Mouse (Mus musculus): ENCODE measurements around the gene Cx3cr1. TPM values are rescaled to one million over a fixed set of nuclear protein-coding genes. Genes with fewer than 3 reads are reported as not detected.
"Not testable (repeated sequence)": the region's sequence is repeated elsewhere in the genome, so short reads cannot be mapped to it uniquely, and the experiment has no call there.

The Cx3cr1 gene
- total RNA-seq, 1 experiment from 2014 or later = 3.4 TPM

GRCm38 (mm10) chr9:120013251-120013820 is 56.3 kb downstream of the Cx3cr1 start:
- no peak for ATAC-seq (replicated peaks in 1 of 2; ENCODE audit: insufficient read depth in 1 of 2, low FRiP score in 2 of 2, low TSS enrichment in 1 of 2, low read depth in 1 of 2, poor library complexity in 2 of 2, severe bottlenecking in 2 of 2)

GRCm38 (mm10) chr9:120012781-120013180 is 56.9 kb downstream of the Cx3cr1 start:
- no peak for ATAC-seq (replicated peaks in 1 of 2; ENCODE audit: insufficient read depth in 1 of 2, low FRiP score in 2 of 2, low TSS enrichment in 1 of 2, low read depth in 1 of 2, poor library complexity in 2 of 2, severe bottlenecking in 2 of 2)

DNA sequence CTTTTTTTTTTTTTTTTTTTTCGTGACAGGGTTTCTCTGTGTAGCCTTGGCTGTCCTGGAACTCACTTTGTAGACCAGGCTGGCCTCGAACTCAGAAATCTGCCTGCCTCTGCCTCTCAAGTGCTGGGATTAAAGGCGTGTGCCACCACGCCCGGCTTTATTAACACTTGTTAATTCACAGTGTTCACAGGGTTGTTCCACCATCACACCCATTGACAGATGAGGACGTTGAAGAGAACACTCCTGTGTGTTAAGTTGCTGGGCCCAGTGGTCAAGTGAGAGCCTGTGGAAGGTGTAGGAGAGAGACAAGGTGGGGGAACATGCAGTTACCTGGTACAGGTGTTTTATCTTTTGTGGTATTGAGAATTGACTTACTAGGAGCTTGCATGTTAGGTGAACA is 57.5 kb downstream of the Cx3cr1 start:
- not testable (repeated sequence) for ATAC-seq (replicated peaks in 1 of 2; ENCODE audit: insufficient read depth in 1 of 2, low FRiP score in 2 of 2, low TSS enrichment in 1 of 2, low read depth in 1 of 2, poor library complexity in 2 of 2, severe bottlenecking in 2 of 2)

GRCm38 (mm10) chr9:120011533-120011932 is 58.1 kb downstream of the Cx3cr1 start:
- peak; percentile 38 to 43; a peak in 2 of 4 replicates for ATAC-seq (replicated peaks in 1 of 2; ENCODE audit: insufficient read depth in 1 of 2, low FRiP score in 2 of 2, low TSS enrichment in 1 of 2, low read depth in 1 of 2, poor library complexity in 2 of 2, severe bottlenecking in 2 of 2)

DNA sequence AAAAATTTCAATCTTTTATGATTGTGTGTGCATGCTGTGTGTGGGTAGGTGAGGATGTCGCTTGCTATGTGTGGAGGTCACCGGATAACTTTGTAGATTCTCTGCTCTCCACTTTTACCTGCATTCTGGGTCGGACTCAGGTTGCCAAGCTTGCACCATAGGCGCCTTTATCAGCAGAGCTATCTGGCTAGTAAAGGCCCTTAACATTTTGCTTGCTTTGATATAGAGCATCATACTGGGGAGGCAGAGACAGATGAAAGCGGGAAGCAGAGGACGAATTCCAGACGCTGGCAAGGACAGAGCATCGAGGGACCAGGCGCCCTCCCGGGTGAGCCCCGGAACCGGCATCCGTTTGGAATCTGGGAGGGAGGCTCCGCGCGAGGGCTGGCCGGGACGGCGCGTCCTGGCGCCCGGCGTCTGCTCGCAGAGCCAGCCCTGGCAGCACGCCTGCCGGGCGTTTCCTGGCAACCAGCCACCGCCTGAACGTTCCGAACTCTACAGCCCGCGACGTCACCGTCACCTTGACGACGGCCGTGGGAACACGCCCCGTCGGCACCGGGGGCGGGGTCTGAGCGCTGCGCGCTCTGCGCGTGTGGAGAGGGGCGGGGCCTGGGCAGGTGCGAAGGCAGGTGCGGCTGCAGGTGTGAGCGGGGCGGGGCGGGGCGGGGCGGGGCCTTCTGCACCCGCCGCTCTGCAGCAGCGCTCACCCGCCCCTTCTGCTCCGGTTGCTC is 58.7 kb downstream of the Cx3cr1 start:
- peak; percentile 79 to 92 for ATAC-seq (replicated peaks in 1 of 2; ENCODE audit: insufficient read depth in 1 of 2, low FRiP score in 2 of 2, low TSS enrichment in 1 of 2, low read depth in 1 of 2, poor library complexity in 2 of 2, severe bottlenecking in 2 of 2)

GRCm38 (mm10) chr9:120009871-120010270 is 59.8 kb downstream of the Cx3cr1 start:
- ATAC-seq (replicated peaks in 1 of 2; ENCODE audit: insufficient read depth in 1 of 2, low FRiP score in 2 of 2, low TSS enrichment in 1 of 2, low read depth in 1 of 2, poor library complexity in 2 of 2, severe bottlenecking in 2 of 2) = no peak

DNA sequence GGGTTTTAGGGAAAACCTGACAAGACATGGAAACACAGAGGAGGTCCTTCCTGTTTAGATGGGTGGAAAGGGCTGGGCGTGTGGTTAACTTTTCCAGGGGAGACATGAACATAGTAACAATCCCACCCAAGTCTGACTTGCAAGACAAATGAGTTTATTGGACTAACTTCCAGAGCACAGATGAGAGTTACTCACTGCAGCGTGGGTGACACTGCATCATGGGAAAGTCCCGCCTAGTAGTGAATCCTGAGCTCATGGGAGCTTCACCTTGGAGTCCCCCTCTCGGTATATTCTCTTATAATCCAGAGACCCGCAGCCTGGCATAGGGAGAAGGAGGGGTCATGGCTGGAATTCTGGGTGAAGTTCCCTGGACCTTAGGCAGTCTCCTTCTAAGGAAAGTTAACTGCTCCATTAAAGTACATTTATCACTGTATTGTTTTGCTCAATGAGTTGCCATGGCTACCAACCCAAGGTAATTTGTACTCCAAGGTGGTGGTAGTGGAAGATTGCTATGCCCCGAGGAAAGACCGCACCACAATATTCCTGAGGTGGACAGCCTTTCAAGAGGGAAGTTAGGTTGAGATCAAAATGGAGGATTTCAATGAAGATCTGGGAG is 60.3 kb downstream of the Cx3cr1 start:
- ATAC-seq (replicated peaks in 1 of 2; ENCODE audit: insufficient read depth in 1 of 2, low FRiP score in 2 of 2, low TSS enrichment in 1 of 2, low read depth in 1 of 2, poor library complexity in 2 of 2, severe bottlenecking in 2 of 2) = no peak

GRCm38 (mm10) chr9:120007833-120008232 is 61.8 kb downstream of the Cx3cr1 start:
- no peak for ATAC-seq (replicated peaks in 1 of 2; ENCODE audit: insufficient read depth in 1 of 2, low FRiP score in 2 of 2, low TSS enrichment in 1 of 2, low read depth in 1 of 2, poor library complexity in 2 of 2, severe bottlenecking in 2 of 2)

DNA sequence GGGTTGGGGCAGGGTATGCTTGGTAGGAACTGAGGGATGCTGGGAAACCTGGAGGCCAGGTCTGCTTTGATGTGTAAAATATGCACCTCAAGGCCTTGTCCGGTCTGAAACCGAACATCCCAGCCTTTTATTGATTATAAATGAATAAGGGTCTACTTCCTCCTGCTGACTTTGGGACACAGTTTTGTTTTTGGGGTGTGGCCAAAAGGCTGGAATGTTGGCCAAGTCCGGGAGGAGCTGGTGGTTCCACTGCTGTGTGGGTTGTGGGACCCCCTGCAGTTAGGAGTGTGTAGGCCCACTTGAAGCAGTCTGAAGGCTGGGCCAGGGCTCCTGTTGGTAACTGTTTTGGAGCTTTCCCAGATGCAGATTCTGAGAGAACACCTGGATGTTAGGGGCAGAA is 63.7 kb downstream of the Cx3cr1 start:
- no peak for ATAC-seq (replicated peaks in 1 of 2; ENCODE audit: insufficient read depth in 1 of 2, low FRiP score in 2 of 2, low TSS enrichment in 1 of 2, low read depth in 1 of 2, poor library complexity in 2 of 2, severe bottlenecking in 2 of 2)

- no peak for ATAC-seq (replicated peaks in 1 of 2; ENCODE audit: insufficient read depth in 1 of 2, low FRiP score in 2 of 2, low TSS enrichment in 1 of 2, low read depth in 1 of 2, poor library complexity in 2 of 2, severe bottlenecking in 2 of 2)
Observed at GRCm38 (mm10) chr9:120002893-120003292, 66.8 kb downstream of the Cx3cr1 start.

- peak; percentile 89 to 94 for ATAC-seq (replicated peaks in 1 of 2; ENCODE audit: insufficient read depth in 1 of 2, low FRiP score in 2 of 2, low TSS enrichment in 1 of 2, low read depth in 1 of 2, poor library complexity in 2 of 2, severe bottlenecking in 2 of 2)
Observed at GRCm38 (mm10) chr9:120001945-120002725, 67.5 kb downstream of the Cx3cr1 start.

- no peak for ATAC-seq (replicated peaks in 1 of 2; ENCODE audit: insufficient read depth in 1 of 2, low FRiP score in 2 of 2, low TSS enrichment in 1 of 2, low read depth in 1 of 2, poor library complexity in 2 of 2, severe bottlenecking in 2 of 2)
Observed at GRCm38 (mm10) chr9:120000761-120001160, 68.9 kb downstream of the Cx3cr1 start.

GRCm38 (mm10) chr9:119999636-120000035 is 70.0 kb downstream of the Cx3cr1 start:
- ATAC-seq (replicated peaks in 1 of 2; ENCODE audit: insufficient read depth in 1 of 2, low FRiP score in 2 of 2, low TSS enrichment in 1 of 2, low read depth in 1 of 2, poor library complexity in 2 of 2, severe bottlenecking in 2 of 2) = no peak

GRCm38 (mm10) chr9:119998776-119999175 is 70.9 kb downstream of the Cx3cr1 start:
- ATAC-seq (replicated peaks in 1 of 2; ENCODE audit: insufficient read depth in 1 of 2, low FRiP score in 2 of 2, low TSS enrichment in 1 of 2, low read depth in 1 of 2, poor library complexity in 2 of 2, severe bottlenecking in 2 of 2) = no peak

DNA sequence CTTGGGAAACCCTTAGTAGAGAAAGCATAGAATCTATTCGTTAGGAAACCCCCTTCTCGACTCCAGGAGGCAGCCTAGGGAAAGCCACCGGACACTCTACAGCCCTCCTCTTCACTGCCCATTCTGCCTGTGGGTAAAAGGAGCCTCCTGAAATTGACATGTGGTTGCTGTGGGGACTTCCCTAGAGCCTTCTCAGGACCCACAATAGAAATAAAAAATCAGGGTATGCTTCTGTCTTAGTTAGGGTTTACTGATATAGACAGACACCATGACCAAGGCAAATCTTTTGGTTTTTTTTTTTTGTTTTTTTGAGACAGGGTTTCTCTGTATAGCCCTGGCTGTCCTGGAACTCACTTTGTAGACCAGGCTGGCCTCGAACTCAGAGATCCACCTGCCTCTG is 73.6 kb downstream of the Cx3cr1 start:
- no peak for ATAC-seq (replicated peaks in 1 of 2; ENCODE audit: insufficient read depth in 1 of 2, low FRiP score in 2 of 2, low TSS enrichment in 1 of 2, low read depth in 1 of 2, poor library complexity in 2 of 2, severe bottlenecking in 2 of 2)

- ATAC-seq (replicated peaks in 1 of 2; ENCODE audit: insufficient read depth in 1 of 2, low FRiP score in 2 of 2, low TSS enrichment in 1 of 2, low read depth in 1 of 2, poor library complexity in 2 of 2, severe bottlenecking in 2 of 2) = peak in 1 of 2 experiments; percentile 14; a peak in 1 of 4 replicates
Observed at GRCm38 (mm10) chr9:119994207-119994606, 75.5 kb downstream of the Cx3cr1 start.

DNA sequence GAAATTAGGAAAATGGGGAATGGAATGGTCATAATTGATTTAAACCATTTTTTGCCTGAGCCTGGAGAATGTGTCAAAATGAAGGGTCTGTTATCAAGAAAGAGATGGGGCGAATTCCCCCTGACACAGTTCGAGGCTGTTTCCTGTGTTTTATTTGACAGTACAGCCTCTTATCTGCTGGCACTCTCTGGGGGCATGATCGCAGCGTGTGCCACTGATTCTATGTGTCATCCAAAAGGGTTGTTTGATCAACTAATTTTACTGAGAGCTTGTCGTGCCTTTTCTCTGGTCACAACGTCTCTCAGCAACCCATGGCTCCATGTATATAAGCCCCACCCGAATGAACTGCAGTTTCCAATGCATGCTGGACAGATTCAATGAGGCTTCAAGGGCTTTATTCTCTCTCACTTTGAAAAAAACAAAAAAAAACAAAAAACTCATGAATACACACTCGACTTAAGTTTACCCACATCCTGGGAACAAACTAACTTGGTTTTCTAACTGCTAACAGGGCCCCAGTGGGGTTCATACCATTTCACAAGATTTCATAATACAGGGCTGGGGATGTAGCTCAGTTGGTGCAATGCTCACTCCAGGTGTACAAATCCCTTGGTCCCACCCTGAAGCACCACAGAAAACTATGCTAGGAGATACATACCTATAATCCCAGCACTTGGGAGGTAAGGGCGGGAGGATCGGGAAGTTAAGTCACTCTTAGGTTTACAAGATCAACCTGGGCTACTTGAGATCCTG is 76.4 kb downstream of the Cx3cr1 start:
- peak in 1 of 2 experiments; percentile 56; a peak in 1 of 4 replicates for ATAC-seq (replicated peaks in 1 of 2; ENCODE audit: insufficient read depth in 1 of 2, low FRiP score in 2 of 2, low TSS enrichment in 1 of 2, low read depth in 1 of 2, poor library complexity in 2 of 2, severe bottlenecking in 2 of 2)

Data from hematopoietic stem cell, adult 5-6 weeks (primary cell).